Mouse (Mus musculus) heart, embryonic 11.5 days (tissue): ENCODE data around the gene Ell. TPM values are rescaled to one million over a fixed set of nuclear protein-coding genes. Genes with fewer than 3 reads are reported as not detected.

Experiments
- ATAC-seq: fragments of 200-750 bp; cut with Nextera tagmentation; replicated peaks from 2 replicates; pipeline ENCODE4 v1.8.0; 2017; ENCODE audit warnings: moderate library complexity; ENCODE audit not compliant: insufficient number of reproducible peaks, low FRiP score, low TSS enrichment
- H3K27ac ChIP-seq: fragments of 300-500 bp; sonication (generic); 2 replicates; pipeline ENCODE4 v1.5.1; 2014; ENCODE audit warnings: mild to moderate bottlenecking, low read depth, low read length
- H3K27me3 ChIP-seq: fragments of 300-500 bp; sonication (generic); 2 replicates; pipeline ENCODE4 v1.6.1; 2014; ENCODE audit warnings: mild to moderate bottlenecking, low read length, mixed read lengths; ENCODE audit not compliant: control insufficient read depth, insufficient read depth
- H3K36me3 ChIP-seq: fragments of 300-500 bp; sonication (generic); 2 replicates; pipeline ENCODE4 v1.6.1; 2014; ENCODE audit warnings: mild to moderate bottlenecking, low read length, moderate library complexity, mixed read lengths; ENCODE audit not compliant: control insufficient read depth, insufficient read depth
- H3K4me1 ChIP-seq: fragments of 300-500 bp; sonication (generic); 2 replicates; pipeline ENCODE4 v1.6.1; 2014; ENCODE audit warnings: low read length; ENCODE audit not compliant: control insufficient read depth, insufficient read depth
- H3K4me2 ChIP-seq: fragments of 300-500 bp; sonication (generic); 2 replicates; pipeline ENCODE4 v1.6.1; 2014; ENCODE audit warnings: mild to moderate bottlenecking, moderate library complexity
- H3K4me3 ChIP-seq: fragments of 300-500 bp; sonication (generic); 2 replicates; pipeline ENCODE4 v1.5.1; 2014; ENCODE audit warnings: low read depth, low read length
- H3K9ac ChIP-seq: fragments of 300-500 bp; sonication (generic); 2 replicates; pipeline ENCODE4 v1.6.1; 2014; ENCODE audit warnings: mild to moderate bottlenecking, low read depth, low read length, moderate library complexity
- H3K9me3 ChIP-seq: fragments of 300-500 bp; sonication (generic); replicated peaks from 2 replicates; pipeline ENCODE4 v1.6.1; 2016; ENCODE audit warnings: low read length; ENCODE audit not compliant: control insufficient read depth
- WGBS: fragments of 180-500 bp; shearing (Covaris S2); extraction: QIAGEN DNeasy Blood & Tissue Kit; methylation state at CpG from one replicate; pipeline ENCODE4 v1.1.7; 2014; ENCODE audit not compliant: insufficient replicate concordance; 5-methylcytosine and 5-hydroxymethylcytosine counted together
- polyA plus RNA-seq: library from polyadenylated mRNA; unstranded; fragments of >200 nt; fragmentation: Nextera tagmentation; extraction: Ambion mirVana; gene quantifications from 2 replicates; pipeline ENCODE4 v1.2.1, GENCODE M21; 2014

Gene Ell
- polyA plus RNA-seq, 1 experiment from 2014 or later, result 14.1 TPM

- Histone ChIP-seq H3K4me2 (no peak overlapping the region), H3K9ac (peak overlapping the region; percentile 16; the same call in 1 of the 2 replicates), H3K4me1 (peaks cover 40% of the 10 kb centered on the region), H3K27me3 (peaks cover 13% of the 10 kb centered on the region), H3K9me3 (no peaks in the 10 kb centered on the region), H3K4me3 (no peak overlapping the region), H3K27ac (no peak overlapping the region; the same call in 1 of the 2 replicates), H3K36me3 (no peaks in the 10 kb centered on the region)
- 44% methylated on average over 6 of the region's 6 CpGs for WGBS
- no peak for ATAC-seq
Measured at GRCm38 (mm10) chr8:70634066-70634465, 94.8 kb downstream of the Ell start.

GRCm38 (mm10) chr8:70635527-70635926 is 96.3 kb downstream of the Ell start:
- Histone ChIP-seq H3K4me1 (peaks cover 33% of the 10 kb centered on the region), H3K9ac (peak overlapping the region; percentile 46; the same call in 1 of the 2 replicates), H3K4me3 (no peak overlapping the region), H3K27me3 (peaks cover 13% of the 10 kb centered on the region), H3K4me2 (no peak overlapping the region), H3K9me3 (no peaks in the 10 kb centered on the region), H3K36me3 (no peaks in the 10 kb centered on the region), H3K27ac (0 out of 2 replicates have a peak overlapping the region, but pooled peaks have one; percentile 15)
- no peak for ATAC-seq
- 69% methylated on average over 6 of the region's 6 CpGs for WGBS

- WGBS, result 59% methylated on average over 8 of the region's 8 CpGs
- Histone ChIP-seq H3K4me3 (no peak overlapping the region), H3K4me2 (no peak overlapping the region), H3K9me3 (no peaks in the 10 kb centered on the region), H3K27me3 (peaks cover 5% of the 10 kb centered on the region; the same call in 1 of the 2 replicates), H3K36me3 (no peaks in the 10 kb centered on the region), H3K9ac (no peak overlapping the region), H3K27ac (no peak overlapping the region), H3K4me1 (peaks cover 20% of the 10 kb centered on the region)
- no peak for ATAC-seq
Measured at GRCm38 (mm10) chr8:70636838-70637237, 97.6 kb downstream of the Ell start.

- Histone ChIP-seq H3K27ac (no peak overlapping the region), H3K4me3 (no peak overlapping the region), H3K27me3 (no peaks in the 10 kb centered on the region), H3K4me2 (no peak overlapping the region), H3K4me1 (peaks cover 15% of the 10 kb centered on the region), H3K9ac (no peak overlapping the region), H3K9me3 (no peaks in the 10 kb centered on the region), H3K36me3 (no peaks in the 10 kb centered on the region)
- no peak for ATAC-seq
- 59% methylated on average over 9 of the region's 9 CpGs for WGBS
Measured at GRCm38 (mm10) chr8:70638752-70639151, 99.5 kb downstream of the Ell start.

Other genes with a start within 250 kb of the Ell start
- 36.4 and 37.6 TPM in 2 replicates for gene Ddx49, start 237.0 kb upstream of the Ell start, polyA plus RNA-seq
- gene Cope, start 236.9 kb upstream of the Ell start, polyA plus RNA-seq, result 307 and 329 TPM in 2 replicates
- gene Cers1, start 223.7 kb upstream of the Ell start, polyA plus RNA-seq, result 1.4 and 1.5 TPM in 2 replicates
- 1.7 and 1.9 TPM in 2 replicates for gene Gdf1, start 209.6 kb upstream of the Ell start, polyA plus RNA-seq
- 14.0 and 17.2 TPM in 2 replicates for gene Upf1, start 186.2 kb upstream of the Ell start, polyA plus RNA-seq
- gene Comp, start 165.9 kb upstream of the Ell start, polyA plus RNA-seq, result 1.1 and 2.2 TPM in 2 replicates
- gene Crtc1, start 99.9 kb upstream of the Ell start, polyA plus RNA-seq, result 11.6 and 13.5 TPM in 2 replicates
- gene Klhl26, start 62.5 kb upstream of the Ell start, polyA plus RNA-seq, result 9.2 and 10.1 TPM in 2 replicates
- gene Tmem59l, start 52.1 kb upstream of the Ell start, polyA plus RNA-seq, result 0.44 and 0.86 TPM in 2 replicates
- 0.80 and 3.8 TPM in 2 replicates for gene Crlf1, start 46.3 kb upstream of the Ell start, polyA plus RNA-seq
- gene Rex1bd, start 32.7 kb upstream of the Ell start, polyA plus RNA-seq, result 109 and 124 TPM in 2 replicates
- gene Uba52, start 28.7 kb upstream of the Ell start, polyA plus RNA-seq, result 798 and 827 TPM in 2 replicates
- 202 and 212 TPM in 2 replicates for gene Fkbp8, start 11.7 kb upstream of the Ell start, polyA plus RNA-seq
- 67.3 and 68.1 TPM in 2 replicates for gene Kxd1, start 11.5 kb upstream of the Ell start, polyA plus RNA-seq
- 86.0 and 95.3 TPM in 2 replicates for gene Isyna1, start 54.9 kb downstream of the Ell start, polyA plus RNA-seq
- 72.5 and 78.9 TPM in 2 replicates for gene Ssbp4, start 69.4 kb downstream of the Ell start, polyA plus RNA-seq
- gene Lrrc25, start 76.7 kb downstream of the Ell start, polyA plus RNA-seq, result 0.19 and 0.59 TPM in 2 replicates
- 0.26 and 0.37 TPM in 2 replicates for gene Gdf15, start 93.0 kb downstream of the Ell start, polyA plus RNA-seq
- gene Pgpep1, start 120.9 kb downstream of the Ell start, polyA plus RNA-seq, result 38.9 and 41.6 TPM in 2 replicates
- gene Lsm4, start 133.8 kb downstream of the Ell start, polyA plus RNA-seq, result 296 and 308 TPM in 2 replicates
- 97.8 and 102 TPM in 2 replicates for gene Jund, start 159.5 kb downstream of the Ell start, polyA plus RNA-seq
- gene Iqcn, start 164.0 kb downstream of the Ell start, polyA plus RNA-seq, result not detected in 2 replicates
- gene Gm3336, start 179.1 kb downstream of the Ell start, polyA plus RNA-seq, result not detected in 2 replicates
- not detected in 2 replicates for gene Pde4c, start 184.3 kb downstream of the Ell start, polyA plus RNA-seq
- 16.2 and 21.3 TPM in 2 replicates for gene Rab3a, start 215.2 kb downstream of the Ell start, polyA plus RNA-seq
- gene Mpv17l2, start 221.5 kb downstream of the Ell start, polyA plus RNA-seq, result 42.5 and 42.6 TPM in 2 replicates
- gene Pik3r2, start 237.3 kb downstream of the Ell start, polyA plus RNA-seq, result 21.5 and 23.1 TPM in 2 replicates